Mouse (Mus musculus) forebrain, embryonic 11.5 days (tissue): ENCODE results near the gene Plpp1. TPM values are rescaled to one million over a fixed set of nuclear protein-coding genes. Genes with fewer than 3 reads are reported as not detected.

ENCODE experiments used
- ATAC-seq: fragments of 200-750 bp; cut with Nextera tagmentation; replicated peaks from 2 replicates; pipeline ENCODE4 v1.8.0; 2017; ENCODE audit warnings: moderate TSS enrichment; ENCODE audit not compliant: low FRiP score
- DNase-seq: peaks from one replicate; pipeline ENCODE4 v3.0.0-alpha.2; 2017; ENCODE audit warnings: low spot score
- H3K27ac ChIP-seq: fragments of 300-500 bp; sonication (generic); 2 replicates; pipeline ENCODE4 v1.5.1; 2014; ENCODE audit warnings: low read depth, low read length
- H3K27me3 ChIP-seq: fragments of 300-500 bp; sonication (generic); 2 replicates; pipeline ENCODE4 v1.6.1; 2014; ENCODE audit warnings: mild to moderate bottlenecking, low read length, mixed read lengths; ENCODE audit not compliant: control insufficient read depth, insufficient read depth
- H3K36me3 ChIP-seq: fragments of 300-500 bp; sonication (generic); 2 replicates; pipeline ENCODE4 v1.6.1; 2014; ENCODE audit warnings: mild to moderate bottlenecking, low read length, moderate library complexity, mixed read lengths; ENCODE audit not compliant: control insufficient read depth, insufficient read depth
- H3K4me1 ChIP-seq: fragments of 300-500 bp; sonication (generic); replicated peaks from 2 replicates; pipeline ENCODE4 v1.6.1; 2014; ENCODE audit warnings: low read length, mixed read lengths; ENCODE audit not compliant: control insufficient read depth, insufficient read depth
- H3K4me2 ChIP-seq: fragments of 300-500 bp; sonication (generic); 2 replicates; pipeline ENCODE4 v1.6.1; 2014; ENCODE audit warnings: low read depth, mild to moderate bottlenecking, low read length, moderate library complexity, mixed read lengths; ENCODE audit not compliant: severe bottlenecking
- H3K4me3 ChIP-seq: fragments of 300-500 bp; sonication (generic); 2 replicates; pipeline ENCODE4 v1.5.1; 2014; ENCODE audit warnings: low read depth, low read length
- H3K9ac ChIP-seq: fragments of 300-500 bp; sonication (generic); 2 replicates; pipeline ENCODE4 v1.6.1; 2014; ENCODE audit warnings: low read length
- H3K9me3 ChIP-seq: fragments of 300-500 bp; sonication (generic); 2 replicates; pipeline ENCODE4 v1.6.1; 2016; ENCODE audit warnings: low read length, mixed read lengths; ENCODE audit not compliant: control insufficient read depth
- WGBS: fragments of 180-500 bp; shearing (Covaris S2); extraction: QIAGEN DNeasy Blood & Tissue Kit; methylation state at CpG from one replicate; pipeline ENCODE4 v1.1.7; 2014; 5-methylcytosine and 5-hydroxymethylcytosine counted together
- polyA plus RNA-seq: library from polyadenylated mRNA; unstranded; fragments of >200 nt; fragmentation: Nextera tagmentation; extraction: Ambion mirVana; gene quantifications from 2 replicates; pipeline ENCODE4 v1.2.1, GENCODE M21; 2014

The Plpp1 gene
- polyA plus RNA-seq, 1 experiment from 2014 or later: 16.1 TPM

DNA sequence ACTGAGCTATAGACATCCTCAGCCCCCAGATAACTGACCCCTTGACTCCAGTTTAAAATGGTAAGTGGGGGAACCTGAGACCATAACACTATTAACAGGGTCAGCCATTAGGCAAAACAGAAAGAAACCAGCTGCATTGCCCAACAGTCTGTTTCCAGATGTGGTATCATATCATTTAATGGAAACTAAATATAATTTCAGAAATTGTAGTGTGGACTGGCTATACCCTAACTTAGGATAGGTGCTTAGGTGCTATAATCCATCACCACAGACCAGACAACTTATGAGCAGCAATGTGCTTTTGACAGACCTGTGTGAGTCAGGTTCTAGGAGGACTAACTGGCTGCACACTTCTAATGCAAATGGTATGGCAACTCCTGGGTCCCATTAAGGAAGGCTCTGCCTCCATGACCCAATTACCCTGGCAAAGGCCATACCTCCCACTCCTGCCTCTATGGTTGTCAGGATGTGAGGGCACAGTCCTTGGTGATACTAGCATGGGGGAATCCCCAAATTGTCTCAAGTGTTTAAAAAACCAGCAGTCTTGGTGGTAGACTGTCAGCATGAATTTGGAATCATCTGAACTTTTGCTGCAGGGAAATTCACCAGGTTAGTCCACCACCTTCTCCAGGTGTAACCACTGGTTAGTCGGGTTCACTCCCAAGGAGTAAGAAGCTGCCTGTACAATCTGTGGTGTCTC, 62.5 kb downstream of the Plpp1 start:
- H3K27ac ChIP-seq: no peak overlapping the region
- no peak overlapping the region for H3K4me2 ChIP-seq
- H3K4me3 ChIP-seq: no peak overlapping the region
- WGBS: 100% methylated on average over 1 of the region's 1 CpGs
- no peaks in the 10 kb centered on the region; the same call in 1 of the 2 replicates for H3K36me3 ChIP-seq
- no peak for ATAC-seq
- DNase-seq: no peak
- no peak overlapping the region for H3K9ac ChIP-seq
- H3K9me3 ChIP-seq: no peaks in the 10 kb centered on the region
- no peaks in the 10 kb centered on the region for H3K4me1 ChIP-seq
- H3K27me3 ChIP-seq: no peaks in the 10 kb centered on the region

DNA sequence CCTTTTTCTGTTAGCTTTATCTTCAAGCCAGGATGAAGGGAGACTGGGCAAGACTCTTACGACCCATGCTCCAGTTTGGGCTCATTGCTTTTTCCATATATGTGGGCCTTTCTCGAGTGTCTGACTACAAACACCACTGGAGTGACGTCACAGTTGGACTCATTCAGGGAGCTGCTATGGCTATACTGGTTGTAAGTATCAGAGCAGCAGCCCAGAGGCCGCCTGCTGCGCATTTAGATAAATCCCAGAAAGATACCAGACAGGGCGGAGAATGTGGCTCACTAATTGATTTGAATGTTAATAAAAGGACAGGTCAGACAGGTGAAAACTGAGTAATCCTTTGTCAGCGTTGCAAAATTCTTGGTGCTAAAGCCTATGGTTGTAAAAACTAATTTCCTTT, 66.2 kb downstream of the Plpp1 start:
- WGBS: 88% methylated on average over 7 of the region's 7 CpGs
- Histone ChIP-seq H3K4me3 (no peak overlapping the region), H3K27me3 (no peaks in the 10 kb centered on the region), H3K9me3 (no peaks in the 10 kb centered on the region), H3K4me2 (no peak overlapping the region), H3K4me1 (no peaks in the 10 kb centered on the region), H3K9ac (no peak overlapping the region), H3K36me3 (peaks cover 6% of the 10 kb centered on the region; the same call in 1 of the 2 replicates), H3K27ac (no peak overlapping the region)
- ATAC-seq (no peak), DNase-seq (no peak)

DNA sequence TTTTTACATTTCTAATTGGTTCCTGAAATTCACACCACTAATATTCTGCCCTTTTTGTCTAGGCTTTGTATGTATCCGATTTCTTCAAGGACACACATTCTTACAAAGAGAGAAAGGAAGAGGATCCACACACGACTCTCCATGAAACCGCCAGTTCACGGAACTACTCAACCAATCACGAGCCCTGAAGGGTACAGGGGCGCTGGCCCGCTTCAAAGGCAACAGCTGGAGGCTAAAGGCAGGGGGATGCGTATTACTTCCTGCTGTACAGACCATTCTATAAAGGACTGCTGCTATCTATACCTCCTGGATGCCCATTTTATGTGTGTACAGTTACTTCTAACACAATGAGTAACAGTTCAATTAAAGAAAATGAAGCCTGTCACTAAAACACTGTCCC, 66.8 kb downstream of the Plpp1 start:
- Histone ChIP-seq H3K4me1 (no peaks in the 10 kb centered on the region), H3K9ac (no peak overlapping the region), H3K27me3 (no peaks in the 10 kb centered on the region), H3K4me3 (no peak overlapping the region), H3K4me2 (no peak overlapping the region), H3K27ac (no peak overlapping the region), H3K36me3 (peaks cover 7% of the 10 kb centered on the region; the same call in 1 of the 2 replicates), H3K9me3 (no peaks in the 10 kb centered on the region)
- ATAC-seq (no peak), DNase-seq (no peak)
- 96% methylated on average over 8 of the region's 8 CpGs for WGBS

DNA sequence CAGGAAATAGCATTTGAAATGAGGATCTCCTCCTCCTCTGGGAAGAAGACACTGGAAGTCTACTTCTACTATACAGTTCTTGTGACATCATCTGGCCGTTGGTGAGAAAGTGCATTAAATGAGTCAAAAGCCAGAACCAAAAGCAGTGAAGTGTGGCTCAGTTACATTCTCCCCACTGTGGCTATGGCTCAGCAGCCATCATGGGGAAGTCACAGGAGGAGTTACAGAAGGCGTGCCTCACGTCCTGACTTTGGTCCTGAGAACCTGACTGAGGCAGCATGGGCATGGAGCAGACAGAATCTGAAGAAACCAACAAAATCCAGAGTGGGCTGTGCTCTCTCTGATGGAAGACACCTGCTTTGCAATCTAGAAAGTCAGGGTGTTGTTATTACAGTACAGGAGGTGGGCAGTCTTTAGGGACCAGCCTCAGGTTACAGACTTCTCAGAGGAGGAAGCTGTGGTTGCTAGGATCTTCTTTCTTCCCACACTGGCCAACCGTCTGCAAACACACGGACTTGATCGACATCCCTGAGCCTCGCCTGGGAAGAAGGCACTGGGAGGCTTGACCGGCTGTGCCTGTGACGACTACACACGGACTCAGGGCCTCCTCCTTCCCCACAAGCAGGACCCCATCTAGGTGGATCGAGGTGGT, 69.6 kb downstream of the Plpp1 start:
- no peak overlapping the region for H3K4me2 ChIP-seq
- no peak overlapping the region for H3K4me3 ChIP-seq
- H3K27ac ChIP-seq: no peak overlapping the region
- H3K36me3 ChIP-seq: peaks cover 11% of the 10 kb centered on the region; the same call in 1 of the 2 replicates
- H3K9me3 ChIP-seq: no peaks in the 10 kb centered on the region
- ATAC-seq (no peak), DNase-seq (no peak)
- no peak overlapping the region for H3K9ac ChIP-seq
- 87% methylated on average over 11 of the region's 11 CpGs for WGBS
- no peaks in the 10 kb centered on the region for H3K4me1 ChIP-seq
- no peaks in the 10 kb centered on the region for H3K27me3 ChIP-seq

DNA sequence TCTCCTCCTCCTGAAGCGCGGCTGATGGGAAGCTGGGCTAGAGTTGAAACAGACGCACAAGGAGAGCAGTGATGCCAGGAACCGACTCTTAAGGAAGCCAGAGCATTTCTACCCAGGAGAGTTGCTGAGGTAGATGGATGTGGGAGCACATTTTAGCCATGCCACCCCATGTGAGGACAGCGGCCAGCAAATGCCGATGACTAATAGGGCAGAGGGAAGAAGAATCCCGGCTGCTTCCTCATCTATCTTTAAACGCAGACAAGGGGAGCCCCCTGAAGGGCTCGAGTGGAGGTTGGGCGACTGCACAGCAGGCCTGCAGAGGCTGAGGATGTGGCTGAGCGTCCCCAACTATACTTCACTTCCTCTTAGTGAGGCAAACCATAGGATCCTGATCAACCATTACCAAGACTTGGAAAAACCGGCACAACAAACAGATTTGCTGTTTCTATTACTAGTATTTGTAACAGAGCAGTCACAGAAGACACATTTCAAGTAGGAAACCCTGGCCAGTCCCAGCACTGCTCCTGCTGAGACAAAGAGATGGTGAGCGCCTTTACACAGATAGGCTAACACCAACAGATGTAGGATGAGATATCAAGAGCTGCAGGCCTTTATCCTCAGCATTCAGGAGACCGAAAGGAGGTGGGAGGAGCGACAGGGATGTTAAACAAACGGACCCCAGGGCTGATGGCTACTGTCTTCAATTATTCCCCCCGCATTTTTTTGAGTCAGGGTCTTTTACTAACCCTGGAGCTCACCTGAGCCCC, 71.1 kb downstream of the Plpp1 start:
- peaks cover 11% of the 10 kb centered on the region; the same call in 1 of the 2 replicates for H3K36me3 ChIP-seq

DNA sequence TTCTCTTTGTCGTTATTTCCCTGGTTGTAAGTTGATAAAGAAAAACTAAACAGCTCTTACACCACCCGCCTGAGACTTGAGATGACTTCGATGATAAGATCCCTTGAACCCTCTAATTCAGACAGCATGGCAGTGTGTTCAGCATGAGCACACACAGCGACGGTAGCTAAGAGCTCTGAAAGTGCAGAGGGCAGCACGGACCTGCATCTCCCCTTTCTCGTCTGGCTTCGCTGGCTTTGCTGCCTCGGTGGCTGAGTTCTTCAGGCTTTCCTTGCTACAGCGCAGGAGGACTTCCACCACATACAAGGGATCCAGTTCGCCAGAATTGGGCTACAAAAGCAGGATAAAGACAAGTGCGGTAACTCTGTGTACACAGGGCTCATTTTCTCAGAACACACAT, 86.6 kb downstream of the Plpp1 start:
- Histone ChIP-seq H3K27ac (no peak overlapping the region), H3K9me3 (no peaks in the 10 kb centered on the region), H3K9ac (no peak overlapping the region), H3K4me1 (no peaks in the 10 kb centered on the region), H3K4me3 (no peak overlapping the region), H3K4me2 (no peak overlapping the region), H3K36me3 (peaks cover 16% of the 10 kb centered on the region; the same call in 1 of the 2 replicates), H3K27me3 (no peaks in the 10 kb centered on the region)
- no peak for DNase-seq
- 94% methylated on average over 12 of the region's 12 CpGs for WGBS
- ATAC-seq: no peak

More for the DNA sequence above, 71.1 kb downstream of the Plpp1 start:
- WGBS: 84% methylated on average over 17 of the region's 17 CpGs
- DNase-seq (no peak), ATAC-seq (no peak)
- no peak overlapping the region for H3K4me3 ChIP-seq
- no peak overlapping the region for H3K9ac ChIP-seq
- no peaks in the 10 kb centered on the region for H3K4me1 ChIP-seq
- no peak overlapping the region for H3K4me2 ChIP-seq
- no peak overlapping the region for H3K27ac ChIP-seq
- no peaks in the 10 kb centered on the region for H3K27me3 ChIP-seq
- no peaks in the 10 kb centered on the region for H3K9me3 ChIP-seq

DNA sequence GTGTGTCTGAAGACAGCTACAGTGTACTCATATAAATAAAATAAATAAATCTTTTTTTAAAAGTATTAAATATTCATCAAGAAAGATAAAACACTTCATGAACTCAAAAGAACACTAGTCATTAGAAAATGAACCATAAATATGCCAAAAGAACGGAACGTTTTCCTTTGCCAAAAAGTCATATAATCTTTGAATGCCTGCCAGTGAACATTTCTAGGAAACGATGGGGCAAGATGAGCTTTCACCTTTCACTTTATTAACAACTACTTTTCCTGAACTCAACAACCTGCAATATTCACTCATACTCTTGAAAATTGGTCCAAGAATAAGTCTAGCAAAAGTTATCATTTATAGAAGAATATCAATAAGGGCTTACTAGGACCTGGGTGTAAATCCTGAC, 101.6 kb downstream of the Plpp1 start:
- 96% methylated on average over 3 of the region's 3 CpGs for WGBS
- no peak overlapping the region for H3K4me3 ChIP-seq
- no peak for ATAC-seq
- no peaks in the 10 kb centered on the region for H3K27me3 ChIP-seq
- H3K27ac ChIP-seq: no peak overlapping the region
- no peaks in the 10 kb centered on the region for H3K9me3 ChIP-seq
- H3K4me1 ChIP-seq: no peaks in the 10 kb centered on the region
- H3K36me3 ChIP-seq: peaks cover 4% of the 10 kb centered on the region; the same call in 1 of the 2 replicates
- H3K9ac ChIP-seq: no peak overlapping the region
- H3K4me2 ChIP-seq: no peak overlapping the region
- no peak for DNase-seq

DNA sequence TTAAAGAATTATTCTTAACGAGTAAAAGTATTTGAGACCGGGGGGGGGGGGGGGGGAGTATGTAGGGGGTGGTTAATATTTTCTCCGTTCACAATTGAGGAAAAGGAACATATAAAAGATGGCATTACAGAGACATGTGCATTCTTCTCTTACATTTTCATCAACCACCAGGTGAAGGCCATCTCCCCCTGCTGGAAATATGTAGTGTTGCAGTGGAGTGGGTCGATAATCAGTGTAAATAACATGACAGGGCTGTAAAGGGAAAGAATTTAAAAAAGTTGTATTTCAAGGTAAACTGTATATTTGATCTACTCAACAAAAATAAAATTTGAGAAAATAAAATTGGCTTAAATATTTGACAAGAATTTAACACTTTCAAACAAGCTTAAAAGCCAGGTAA, 109.1 kb downstream of the Plpp1 start:
- Histone ChIP-seq H3K4me3 (no peak overlapping the region), H3K9ac (no peak overlapping the region), H3K4me1 (no peaks in the 10 kb centered on the region), H3K4me2 (no peak overlapping the region), H3K36me3 (peaks cover 3% of the 10 kb centered on the region), H3K27me3 (no peaks in the 10 kb centered on the region), H3K27ac (no peak overlapping the region), H3K9me3 (no peaks in the 10 kb centered on the region)
- 73% methylated on average over 4 of the region's 4 CpGs for WGBS
- ATAC-seq (no peak), DNase-seq (no peak)
